Mouse (Mus musculus) spleen, postnatal 4 days (tissue): ENCODE measurements around the gene Itpk1.

Experiments used
- DNase-seq, 2 experiments: peaks; one replicate each; pipeline ENCODE4 v3.0.0; 2022; ENCODE audit warnings: low spot score in 2 of 2

The Itpk1 gene

DNA sequence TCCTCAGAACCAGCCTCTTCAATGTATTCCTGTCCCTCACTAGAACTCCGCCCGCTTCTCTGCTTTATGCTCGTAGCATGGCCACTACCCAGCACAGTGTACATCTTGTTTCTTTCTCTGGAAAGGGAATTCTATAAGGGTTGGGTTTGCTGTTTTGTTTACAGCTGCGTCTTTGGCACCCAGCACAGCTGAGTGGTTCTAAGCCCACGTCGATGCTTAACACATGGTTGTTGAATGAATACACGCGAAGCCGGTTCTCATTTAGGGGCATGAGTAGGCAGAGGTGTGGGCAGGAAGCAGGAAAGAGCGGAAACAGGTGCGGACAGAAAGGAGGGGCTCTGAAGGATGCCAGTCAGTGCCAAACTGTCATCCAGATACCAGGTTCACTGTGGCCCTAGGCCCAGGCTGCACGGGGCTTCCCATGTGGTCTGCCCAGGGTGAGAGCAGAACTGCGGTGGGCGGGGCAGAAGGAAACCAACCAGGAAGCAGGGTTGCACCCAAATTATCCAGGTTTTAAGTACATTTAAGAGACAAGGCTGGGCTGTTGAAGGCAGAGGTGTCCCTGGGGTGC, 150.9 kb downstream of the Itpk1 start:
- DNase-seq, result no peak

DNA sequence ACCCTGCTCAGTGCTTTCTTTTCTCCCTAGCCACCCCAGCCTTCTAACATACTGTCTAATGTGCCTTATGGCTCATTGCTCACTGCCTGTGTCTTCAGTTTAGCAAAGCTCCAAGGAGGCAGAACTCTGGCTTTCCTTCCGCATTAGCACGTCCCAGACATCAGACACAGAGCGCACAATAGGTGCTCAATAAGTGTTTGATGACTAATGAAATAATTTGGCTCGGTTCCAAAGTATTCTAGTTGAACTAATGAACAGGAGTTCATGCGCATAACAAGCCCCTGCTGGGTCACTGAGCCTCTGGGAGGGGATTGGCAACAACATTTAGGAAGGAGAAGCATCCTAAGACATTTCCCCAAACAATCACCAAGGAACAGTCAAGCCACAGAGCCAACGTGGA, 152.7 kb downstream of the Itpk1 start:
- no peak for DNase-seq

DNA sequence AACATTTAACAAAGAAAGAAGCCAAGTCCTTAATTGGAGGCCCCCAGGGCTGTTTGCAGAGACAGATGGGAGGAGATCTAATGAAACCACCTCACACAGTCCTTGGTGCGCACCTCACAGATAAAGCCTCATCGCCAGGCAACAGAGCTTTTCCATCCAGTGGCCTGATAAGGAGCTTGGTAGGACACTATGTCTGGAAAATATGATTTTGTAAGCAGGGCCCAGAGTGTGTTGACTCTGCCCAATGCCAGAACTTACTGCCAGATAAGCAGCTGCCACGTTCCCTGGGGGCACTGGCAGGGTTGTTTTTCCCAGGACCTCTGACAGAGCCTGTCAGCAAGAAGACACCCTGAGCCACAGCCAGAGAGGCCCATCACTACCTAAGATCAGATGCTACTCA, 153.5 kb downstream of the Itpk1 start:
- DNase-seq, result peak in 1 of 2 experiments; percentile 35

DNA sequence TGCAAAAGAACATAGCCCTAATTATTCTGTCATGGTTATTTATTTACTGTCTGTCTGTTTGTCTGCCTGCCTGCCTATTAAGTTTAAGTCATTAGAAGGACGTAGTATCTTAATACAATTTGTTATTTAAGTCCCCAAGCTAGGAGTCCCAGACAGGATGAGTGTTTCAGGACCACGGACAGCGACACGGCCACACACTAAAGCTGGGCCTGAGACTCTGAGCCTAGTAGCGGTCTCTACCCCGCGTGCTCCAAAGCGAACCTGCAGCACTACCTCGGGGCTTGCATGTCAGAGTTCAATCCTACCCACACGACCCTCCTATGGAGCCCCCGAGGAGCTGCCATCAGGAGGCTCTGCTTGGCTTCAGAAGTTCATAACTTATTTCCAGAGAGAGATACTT, 154.2 kb downstream of the Itpk1 start:
- DNase-seq, result peak; percentile 67 to 90

DNA sequence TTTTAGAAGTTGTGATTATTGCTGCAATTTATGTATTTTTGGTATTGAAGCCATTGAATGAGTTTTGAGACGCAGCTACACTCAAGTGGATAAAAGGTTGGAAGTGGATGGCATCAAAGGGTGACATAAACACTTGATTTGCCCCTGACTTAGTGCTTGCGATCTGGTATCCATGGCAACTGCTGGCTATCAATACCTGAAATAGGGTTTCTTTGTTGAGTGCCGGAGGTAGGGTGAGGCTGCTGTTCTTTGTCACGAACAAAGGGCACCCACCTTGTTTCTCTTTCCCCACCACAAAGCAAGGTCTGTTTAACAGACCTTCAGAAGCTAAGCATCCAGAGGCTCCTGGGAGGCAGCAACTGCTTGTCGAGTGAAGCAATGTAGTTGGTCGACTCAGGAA, 159.6 kb downstream of the Itpk1 start:
- no peak for DNase-seq

DNA sequence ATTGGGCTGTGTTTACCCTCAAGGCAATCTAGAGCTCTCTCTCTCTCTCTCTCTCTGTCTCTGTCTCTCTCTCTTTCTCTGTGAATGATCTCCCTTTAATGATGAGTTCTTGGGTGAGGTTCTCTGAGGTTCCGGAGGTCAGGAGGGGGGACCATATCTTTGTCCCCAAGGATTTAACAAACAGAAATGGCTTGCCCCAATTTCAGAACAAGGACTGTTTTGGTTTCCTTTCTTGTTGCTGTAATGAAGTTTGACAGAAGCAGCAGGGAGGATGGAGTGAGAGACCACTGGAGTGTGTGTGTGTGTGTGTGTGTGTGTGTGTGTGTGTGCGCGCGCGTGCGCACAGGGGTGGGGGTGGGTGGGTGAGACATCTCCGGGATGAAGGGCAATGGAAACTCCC, 163.6 kb downstream of the Itpk1 start:
- DNase-seq, result no peak

DNA sequence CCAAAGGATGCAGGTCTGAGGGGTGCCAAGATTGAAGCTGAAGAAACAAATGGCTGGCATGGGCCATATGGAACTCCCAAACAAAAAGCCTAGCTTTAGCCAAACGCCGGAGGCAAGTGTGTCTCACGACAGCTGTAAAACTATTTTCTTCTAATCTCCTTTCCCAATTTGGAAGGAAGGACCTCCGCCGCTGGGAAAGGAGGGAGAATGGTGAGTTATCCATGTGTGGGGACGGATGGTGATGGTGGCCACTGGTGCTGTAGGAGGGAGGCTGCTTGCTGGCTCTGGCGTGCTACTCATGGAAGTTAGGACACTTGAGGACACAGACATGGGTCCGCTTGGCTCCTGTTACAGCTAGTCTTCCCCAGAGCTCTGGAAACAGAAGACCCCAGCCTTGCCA, 164.5 kb downstream of the Itpk1 start:
- no peak for DNase-seq

DNA sequence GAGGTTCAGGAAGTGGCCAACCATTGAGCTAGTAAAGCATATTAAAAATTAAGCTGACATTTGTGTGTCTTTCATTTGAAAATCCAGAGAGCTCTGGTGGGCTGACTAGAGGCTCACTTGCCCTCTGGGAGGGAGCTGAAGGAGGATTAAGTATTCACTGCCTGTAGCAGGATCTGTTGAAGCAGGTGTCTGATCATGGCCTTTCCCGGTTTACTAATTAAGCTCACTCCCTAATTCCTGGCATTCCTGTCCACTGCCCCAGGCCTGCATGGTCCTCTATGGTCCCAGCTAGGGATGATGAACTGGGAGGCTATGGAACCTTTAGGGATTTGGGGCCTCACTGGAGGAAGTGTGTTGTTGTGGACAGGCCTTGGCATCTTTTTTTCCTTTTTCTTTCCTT, 168.9 kb downstream of the Itpk1 start:
- DNase-seq, result no peak

DNA sequence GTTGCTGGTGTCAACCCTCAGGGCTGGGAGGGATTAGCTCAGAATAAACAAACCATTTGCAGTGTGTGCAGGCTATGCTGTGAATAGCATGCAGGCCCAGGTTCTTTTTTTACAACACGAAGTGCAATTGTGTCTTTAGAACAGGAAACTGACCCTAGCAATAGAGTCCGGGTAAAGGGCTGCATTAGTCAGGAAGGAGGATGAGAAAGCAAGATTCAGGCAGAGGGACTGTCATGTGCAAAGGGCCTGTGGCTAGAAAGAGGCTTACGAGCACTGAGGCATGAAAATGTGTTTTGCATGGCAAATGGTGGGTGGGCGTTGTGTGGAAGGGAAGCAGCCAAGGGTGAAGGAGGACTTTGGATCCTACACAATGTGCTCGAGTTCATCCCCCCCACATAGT, 176.7 kb downstream of the Itpk1 start:
- no peak for DNase-seq

DNA sequence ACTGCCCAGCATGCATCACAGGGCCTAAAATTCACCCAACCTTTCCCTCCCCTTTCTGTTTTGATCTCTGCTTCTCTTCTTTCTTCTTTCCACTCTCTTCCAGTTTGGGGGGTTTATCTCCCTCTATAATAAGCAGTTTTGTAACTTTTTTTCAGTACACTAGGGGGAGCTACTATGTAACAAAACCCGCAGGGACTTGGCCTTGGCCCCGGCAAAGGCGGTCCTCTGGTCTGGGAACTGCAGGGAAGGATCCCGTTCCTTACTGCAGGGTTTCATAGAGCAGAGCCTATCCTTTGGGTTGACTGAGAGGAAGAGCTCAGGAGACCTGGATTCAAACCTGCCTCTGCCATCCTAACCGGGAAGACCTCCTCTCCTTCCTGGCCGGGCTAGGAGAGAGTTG, 180.0 kb downstream of the Itpk1 start:
- DNase-seq, result no peak

DNA sequence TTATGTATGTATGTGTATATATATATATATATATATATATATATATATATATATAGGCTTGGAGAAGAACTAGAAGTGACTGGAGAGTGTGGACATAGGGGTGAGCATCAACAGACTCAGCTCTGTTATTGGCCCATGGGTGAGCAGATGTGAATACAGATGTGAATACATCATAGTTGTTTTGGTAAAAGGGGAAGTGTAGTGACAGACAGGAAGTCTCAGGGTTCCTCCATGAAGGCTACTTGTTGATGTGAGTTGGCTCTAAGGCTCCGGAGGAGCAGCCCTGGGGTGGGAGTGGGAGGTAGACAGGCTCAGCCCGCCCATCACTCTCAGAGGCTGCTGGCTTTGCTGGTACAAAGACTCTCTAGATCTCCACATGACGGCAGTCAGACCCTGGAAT, 180.5 kb downstream of the Itpk1 start:
- DNase-seq, result no peak

DNA sequence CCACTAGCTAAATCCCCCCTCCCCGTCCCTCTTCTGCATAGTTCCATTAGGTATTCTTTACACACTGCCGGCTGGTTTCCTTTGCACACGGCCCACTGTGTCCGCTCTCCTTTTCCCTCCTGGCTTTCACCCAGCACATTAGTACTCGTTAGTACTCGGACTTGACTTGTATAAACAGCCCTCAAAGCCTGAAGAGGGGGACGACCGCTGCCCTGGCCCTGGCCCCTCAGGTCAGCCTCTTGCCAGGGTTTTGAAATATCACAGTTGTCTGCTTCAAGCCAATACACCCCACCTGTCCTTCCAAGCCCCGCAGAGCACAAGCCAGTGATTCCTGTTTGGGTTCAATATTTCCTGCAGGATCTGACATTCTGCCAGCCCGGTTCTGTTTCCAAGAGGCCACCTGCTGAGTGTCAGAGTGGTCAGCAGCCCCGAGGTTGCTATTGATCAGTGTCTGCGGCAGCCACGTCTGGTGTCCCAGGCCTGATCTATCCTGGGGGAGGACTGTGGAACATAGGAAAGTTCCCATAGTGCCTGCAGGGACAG, 182.9 kb downstream of the Itpk1 start:
- no peak for DNase-seq

DNA sequence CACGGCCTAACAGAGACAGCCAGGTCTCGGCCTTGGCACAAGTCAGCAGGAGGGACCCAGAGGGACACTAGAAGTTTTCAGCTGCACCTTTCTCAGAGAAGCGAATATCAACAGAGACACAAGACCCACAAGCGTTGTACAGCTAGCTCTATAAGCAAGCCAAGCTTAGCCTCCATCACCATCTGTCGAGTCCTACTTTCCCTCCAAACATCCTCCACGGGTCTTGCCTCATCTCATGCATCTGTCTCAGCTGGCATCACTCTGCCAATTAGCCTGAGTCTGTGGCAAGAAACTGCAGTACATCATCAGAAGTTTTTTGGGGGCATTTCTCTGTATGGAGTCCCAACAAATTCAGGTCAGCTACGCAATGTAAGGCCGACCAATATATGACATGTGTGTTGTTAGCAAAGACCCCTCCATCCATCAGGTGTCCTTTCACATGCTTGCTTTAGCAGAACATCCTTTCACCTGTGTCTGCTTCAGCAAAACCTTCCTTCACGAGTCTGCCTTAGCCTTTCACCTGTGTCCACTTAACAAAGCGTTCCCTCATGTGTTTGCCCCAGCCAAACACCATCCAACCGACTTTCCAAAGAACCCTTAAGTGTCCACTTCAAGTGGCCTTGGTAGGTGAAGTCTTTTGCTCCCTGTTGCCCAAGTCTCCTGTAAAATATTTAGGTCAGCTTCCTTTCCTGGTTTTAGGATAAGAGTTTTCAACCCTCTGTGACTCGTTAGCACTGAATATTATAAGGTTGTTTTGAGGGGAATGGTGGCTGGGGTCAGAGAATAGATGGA, 184.6 kb downstream of the Itpk1 start:
- no peak for DNase-seq
